Mouse (Mus musculus): Measurements from ENCODE around the gene Nisch. TPM values are rescaled to one million over a fixed set of nuclear protein-coding genes. Genes with fewer than 3 reads are reported as not detected.

Nisch gene
- polyA plus RNA-seq, 1 experiment from 2014 or later = 345 TPM

DNA sequence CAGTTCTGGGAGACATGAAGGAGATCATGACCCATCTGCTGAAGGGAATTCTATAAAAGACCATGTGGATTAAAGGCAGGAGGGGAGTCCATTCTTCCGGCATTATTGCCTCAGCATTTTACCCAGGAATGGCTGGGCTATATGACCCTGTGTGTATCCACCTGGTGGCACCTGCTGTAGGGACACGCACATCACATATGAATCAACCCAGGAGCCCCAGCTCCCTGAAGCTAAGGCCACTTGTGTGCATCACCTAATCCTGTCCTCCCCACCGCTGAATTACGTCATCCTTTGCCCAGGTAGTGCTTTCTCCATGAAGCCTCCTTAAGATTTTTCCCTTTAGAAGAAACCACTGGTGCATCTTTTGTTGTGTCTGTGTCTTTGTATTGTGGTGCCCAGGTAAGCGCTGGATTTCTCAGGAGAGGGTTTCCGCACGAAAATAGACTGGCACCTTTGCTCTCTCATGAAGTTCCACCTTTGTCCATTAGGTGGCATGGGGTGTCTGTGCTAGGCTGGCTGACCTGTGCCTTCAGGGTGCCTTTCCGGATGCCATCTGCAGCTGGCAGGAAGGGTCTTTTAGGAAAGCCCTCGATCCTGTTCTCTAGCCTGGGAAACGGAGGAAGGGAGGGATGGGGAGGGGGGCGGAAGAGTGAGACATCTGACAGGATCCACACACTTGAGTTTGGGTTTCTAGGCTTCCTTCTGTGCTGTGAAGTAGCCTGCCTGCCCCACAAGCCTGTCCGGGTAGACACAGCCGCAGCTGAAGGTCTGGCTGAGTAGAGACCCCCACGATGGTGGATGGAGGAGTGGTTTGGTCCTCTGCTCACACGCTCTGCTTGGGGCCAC lies 1.4 kb downstream of the Nisch start:
- peaks cover 65% of the 10 kb centered on the region for H3K4me1 ChIP-seq
- peak overlapping the region; percentile 12; the same call in 1 of the 2 replicates for H3K4me2 ChIP-seq
- H3K27ac ChIP-seq (replicated peaks) = peak overlapping the region; percentile 100; the same call in 1 of the 2 replicates
- peaks cover 24% of the 10 kb centered on the region for H3K36me3 ChIP-seq
- ATAC-seq (ENCODE audit: extremely low read depth, insufficient number of reproducible peaks, low FRiP score, low TSS enrichment) = no peak
- H3K9me3 ChIP-seq = no peaks in the 10 kb centered on the region
- H3K9ac ChIP-seq = peak overlapping the region; percentile 42
- H3K4me3 ChIP-seq = no peak overlapping the region
- 28% methylated on average over 15 of the region's 15 CpGs for WGBS
- no peaks in the 10 kb centered on the region; the same call in 1 of the 2 replicates for H3K27me3 ChIP-seq (replicated peaks)

DNA sequence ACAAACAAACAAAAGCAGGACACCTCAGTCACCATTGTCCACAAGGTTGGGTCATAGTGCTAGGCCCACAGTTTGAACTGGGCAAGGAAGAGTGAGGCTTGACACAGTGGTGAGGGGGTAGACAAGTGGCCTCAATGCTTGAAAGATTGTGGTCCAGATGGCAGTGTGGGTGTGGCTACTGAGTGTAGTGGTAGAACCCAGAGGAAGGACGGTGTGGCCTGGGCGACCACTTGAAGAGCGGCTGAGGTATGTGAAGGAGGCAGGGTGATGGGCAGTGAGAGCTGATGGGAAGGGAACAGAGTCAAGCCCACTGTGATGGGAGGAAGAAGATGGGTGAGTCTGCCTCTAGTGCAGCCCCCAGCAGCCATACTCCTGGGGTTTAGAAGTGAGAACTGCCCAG lies 2.1 kb downstream of the Nisch start:
- H3K4me1 ChIP-seq = peaks cover 70% of the 10 kb centered on the region
- no peaks in the 10 kb centered on the region; the same call in 1 of the 2 replicates for H3K27me3 ChIP-seq (replicated peaks)
- 32% methylated on average over 3 of the region's 3 CpGs for WGBS
- no peak overlapping the region for H3K4me3 ChIP-seq
- no peak overlapping the region for H3K9ac ChIP-seq
- no peak overlapping the region for H3K4me2 ChIP-seq
- H3K36me3 ChIP-seq = peaks cover 31% of the 10 kb centered on the region
- peak overlapping the region; percentile 100; the same call in 1 of the 2 replicates for H3K27ac ChIP-seq (replicated peaks)
- no peak for ATAC-seq (ENCODE audit: extremely low read depth, insufficient number of reproducible peaks, low FRiP score, low TSS enrichment)
- H3K9me3 ChIP-seq = no peaks in the 10 kb centered on the region

DNA sequence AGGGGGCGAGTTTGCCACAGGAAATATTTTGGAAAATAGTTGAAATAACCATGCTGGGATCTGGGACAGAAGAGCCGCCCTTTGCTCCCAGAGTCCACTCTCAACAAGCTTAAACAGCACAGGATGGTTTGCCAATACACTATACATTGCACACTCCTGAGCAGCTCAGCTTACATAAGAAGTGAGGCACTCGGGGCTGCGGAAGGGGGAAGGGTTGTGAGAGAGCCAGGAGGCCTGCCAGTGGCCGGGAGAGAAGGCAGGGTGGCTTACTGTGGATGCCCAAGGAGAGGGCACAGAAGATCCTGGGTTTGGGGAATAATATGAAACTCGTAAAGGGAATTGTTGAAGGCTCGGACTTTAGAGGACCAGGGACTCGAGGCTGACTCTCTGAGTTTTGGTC lies 2.9 kb downstream of the Nisch start:
- no peak overlapping the region for H3K4me3 ChIP-seq
- H3K9me3 ChIP-seq = no peaks in the 10 kb centered on the region
- peak overlapping the region; percentile 100 for H3K27ac ChIP-seq (replicated peaks)
- H3K27me3 ChIP-seq (replicated peaks) = no peaks in the 10 kb centered on the region
- no peak overlapping the region for H3K4me2 ChIP-seq
- peaks cover 31% of the 10 kb centered on the region for H3K36me3 ChIP-seq
- 0 out of 2 replicates have a peak overlapping the region, but pooled peaks have one; percentile 59 for H3K9ac ChIP-seq
- H3K4me1 ChIP-seq = peaks cover 70% of the 10 kb centered on the region
- 49% methylated on average over 8 of the region's 8 CpGs for WGBS
- ATAC-seq (ENCODE audit: extremely low read depth, insufficient number of reproducible peaks, low FRiP score, low TSS enrichment) = no peak

DNA sequence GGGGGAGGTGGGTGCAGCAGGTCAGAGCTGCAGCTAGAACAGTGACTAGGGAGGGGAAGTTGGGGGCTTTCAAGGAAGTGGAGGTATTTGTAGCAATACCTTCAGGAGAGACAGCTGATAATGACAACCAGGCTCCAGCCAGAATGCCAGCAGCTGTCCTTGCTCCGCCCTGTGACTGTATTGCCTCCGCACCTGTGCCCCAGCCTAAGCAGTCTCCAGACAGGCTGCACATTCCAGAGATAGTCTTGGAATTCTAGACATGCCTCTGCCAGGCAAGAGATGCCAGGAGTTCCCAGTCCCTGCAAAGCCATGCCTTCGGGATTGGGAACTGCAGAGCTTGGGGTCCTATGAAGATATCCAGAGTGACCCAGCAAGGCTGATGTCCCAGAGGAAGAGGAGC lies 4.2 kb downstream of the Nisch start:
- no peaks in the 10 kb centered on the region for H3K9me3 ChIP-seq
- H3K27me3 ChIP-seq (replicated peaks) = no peaks in the 10 kb centered on the region
- ATAC-seq (ENCODE audit: extremely low read depth, insufficient number of reproducible peaks, low FRiP score, low TSS enrichment) = no peak
- H3K4me1 ChIP-seq = peaks cover 67% of the 10 kb centered on the region
- H3K9ac ChIP-seq = peak overlapping the region; percentile 97
- H3K27ac ChIP-seq (replicated peaks) = peak overlapping the region; percentile 100
- peak overlapping the region; percentile 82 for H3K4me2 ChIP-seq
- H3K4me3 ChIP-seq = no peak overlapping the region; the same call in 1 of the 2 replicates
- WGBS = 27% methylated on average over 3 of the region's 3 CpGs
- H3K36me3 ChIP-seq = peaks cover 31% of the 10 kb centered on the region

DNA sequence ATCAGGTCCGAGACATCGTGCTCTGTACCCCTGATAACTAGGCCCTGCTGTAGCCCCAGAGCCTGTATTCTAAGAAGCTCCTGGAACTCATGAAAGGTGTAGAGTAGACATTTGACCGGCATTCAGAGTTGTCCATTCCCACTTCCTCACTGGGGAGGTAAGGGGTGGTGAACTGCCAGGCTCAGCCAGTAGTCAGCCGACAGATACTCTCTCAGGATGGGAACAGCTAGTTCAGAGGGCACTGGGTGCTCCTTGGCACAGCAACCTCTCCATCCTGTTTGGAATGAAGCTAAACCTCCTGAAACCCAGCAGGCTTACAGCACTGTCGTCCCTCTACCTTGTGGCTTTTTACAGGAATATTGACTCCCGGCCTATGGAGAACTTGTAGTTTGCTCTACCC lies 4.9 kb downstream of the Nisch start:
- WGBS = 64% methylated on average over 6 of the region's 6 CpGs
- Histone ChIP-seq H3K4me2 (peak overlapping the region; percentile 82), H3K36me3 (peaks cover 31% of the 10 kb centered on the region), H3K9me3 (no peaks in the 10 kb centered on the region), H3K4me1 (peaks cover 69% of the 10 kb centered on the region), H3K4me3 (peak overlapping the region; percentile 82), H3K9ac (peak overlapping the region; percentile 97), H3K27me3 (replicated peaks) (no peaks in the 10 kb centered on the region), H3K27ac (replicated peaks) (peak overlapping the region; percentile 100)
- ATAC-seq (ENCODE audit: extremely low read depth, insufficient number of reproducible peaks, low FRiP score, low TSS enrichment) = no peak

DNA sequence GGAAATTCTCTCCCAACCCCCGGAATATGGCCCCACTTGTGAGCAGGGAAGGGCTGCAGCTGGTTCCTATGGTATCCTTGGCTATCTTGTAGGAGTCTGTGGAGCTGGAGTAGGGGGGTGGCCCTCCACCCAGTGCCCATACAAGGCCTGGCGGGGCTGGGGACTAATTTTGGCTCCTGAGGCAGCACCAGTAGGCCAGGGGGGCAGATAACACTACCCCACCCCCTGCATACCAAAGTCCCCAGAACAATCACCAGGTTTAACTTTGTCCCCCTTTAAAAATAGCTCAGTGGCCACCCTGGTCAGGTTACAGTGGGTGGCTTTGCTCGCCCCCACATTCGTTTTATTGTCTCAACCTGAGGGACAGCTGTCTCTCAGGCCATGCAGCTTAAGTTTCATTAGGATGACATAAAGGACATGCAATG lies 7.6 kb downstream of the Nisch start:
- Histone ChIP-seq H3K27ac (replicated peaks) (peak overlapping the region; percentile 100), H3K4me2 (peak overlapping the region; percentile 82), H3K4me1 (peaks cover 63% of the 10 kb centered on the region)

DNA sequence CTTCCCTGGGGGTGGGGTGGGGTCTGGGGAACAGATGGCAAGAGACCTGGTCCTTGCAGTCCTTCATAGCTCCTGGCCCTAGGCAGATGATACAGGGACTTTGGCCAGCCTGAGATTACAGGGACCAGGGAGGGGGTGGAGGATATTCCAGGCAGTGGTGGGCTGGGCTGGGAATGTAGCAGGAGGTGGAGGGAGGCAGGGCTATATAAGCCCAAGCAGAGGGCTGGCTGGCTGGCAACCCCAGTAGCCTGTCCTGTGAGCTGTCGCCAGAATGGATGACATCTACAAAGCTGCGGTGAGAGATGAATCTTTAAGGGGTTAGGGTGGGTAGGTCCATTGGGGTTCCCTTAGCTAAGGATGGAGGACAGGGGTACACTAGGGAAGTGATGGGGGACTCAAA lies 8.7 kb downstream of the Nisch start, which contains the start of gene Tnnc1:
Tnnc1 (plus strand) TSS at position 229 of the 400 bp plus-strand sequence.
- Histone ChIP-seq H3K4me1 (peaks cover 62% of the 10 kb centered on the region), H3K27me3 (replicated peaks) (no peaks in the 10 kb centered on the region), H3K27ac (replicated peaks) (peak within 1 kb of the TSS; percentile 100), H3K9ac (peak within 1 kb of the TSS; percentile 97), H3K9me3 (no peaks in the 10 kb centered on the region), H3K36me3 (peaks cover 49% of the 10 kb centered on the region), H3K4me2 (peak within 1 kb of the TSS; percentile 82), H3K4me3 (peak within 1 kb of the TSS; percentile 82)
- WGBS = 33% methylated on average over 2 of the region's 2 CpGs
- ATAC-seq (ENCODE audit: extremely low read depth, insufficient number of reproducible peaks, low FRiP score, low TSS enrichment) = no peak; the same call in 1 of the 2 replicates

More for the DNA sequence above, 7.6 kb downstream of the Nisch start:
- no peaks in the 10 kb centered on the region for H3K27me3 ChIP-seq (replicated peaks)
- no peaks in the 10 kb centered on the region for H3K9me3 ChIP-seq
- ATAC-seq (ENCODE audit: extremely low read depth, insufficient number of reproducible peaks, low FRiP score, low TSS enrichment) = peak; percentile 39; the same call in 1 of the 2 replicates
- H3K4me3 ChIP-seq = peak overlapping the region; percentile 82
- 26% methylated on average over 4 of the region's 4 CpGs for WGBS
- H3K36me3 ChIP-seq = peaks cover 38% of the 10 kb centered on the region
- H3K9ac ChIP-seq = peak overlapping the region; percentile 97

DNA sequence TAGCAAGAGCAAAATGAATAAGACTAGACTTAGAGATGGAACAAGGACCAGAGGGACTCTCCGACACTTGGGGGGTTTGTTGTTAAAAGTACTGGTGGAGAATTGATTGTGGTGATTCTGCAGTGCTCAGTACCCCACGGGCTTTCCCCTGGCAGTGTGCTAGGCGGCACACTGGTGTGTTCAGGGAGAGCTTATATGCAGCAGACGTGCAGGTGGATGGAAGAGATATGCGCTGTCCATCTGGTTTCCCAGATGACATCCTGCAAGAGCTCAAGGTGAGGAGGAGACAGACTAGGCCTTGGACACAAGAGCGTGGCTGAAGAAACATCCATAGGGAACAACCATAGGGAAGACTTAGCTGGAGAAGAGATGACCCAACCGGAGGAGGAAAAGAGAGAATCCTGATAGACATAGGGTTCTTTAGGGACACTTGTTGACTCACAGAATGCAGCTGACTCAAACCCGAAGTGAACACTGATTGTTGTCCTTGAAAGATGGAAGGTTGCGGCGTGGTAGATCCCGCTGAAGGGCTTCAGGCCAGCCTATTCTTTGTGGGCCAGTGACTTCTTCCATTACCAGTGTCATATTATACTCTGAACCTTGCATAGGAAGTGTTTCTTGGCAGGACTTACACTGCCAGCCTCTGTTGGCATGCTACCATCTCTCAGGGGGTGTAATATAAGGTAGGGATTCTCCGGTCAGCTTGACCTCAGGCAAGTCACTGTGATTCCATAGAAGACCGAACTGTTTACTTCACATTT lies 9.5 kb downstream of the Nisch start:
- WGBS = 72% methylated on average over 13 of the region's 13 CpGs
- Histone ChIP-seq H3K36me3 (peaks cover 49% of the 10 kb centered on the region), H3K9ac (peak overlapping the region; percentile 97), H3K27ac (replicated peaks) (peak overlapping the region; percentile 100), H3K4me2 (peak overlapping the region; percentile 82), H3K4me1 (peaks cover 55% of the 10 kb centered on the region), H3K9me3 (no peaks in the 10 kb centered on the region), H3K27me3 (replicated peaks) (no peaks in the 10 kb centered on the region), H3K4me3 (peak overlapping the region; percentile 82)
- ATAC-seq (ENCODE audit: extremely low read depth, insufficient number of reproducible peaks, low FRiP score, low TSS enrichment) = no peak

DNA sequence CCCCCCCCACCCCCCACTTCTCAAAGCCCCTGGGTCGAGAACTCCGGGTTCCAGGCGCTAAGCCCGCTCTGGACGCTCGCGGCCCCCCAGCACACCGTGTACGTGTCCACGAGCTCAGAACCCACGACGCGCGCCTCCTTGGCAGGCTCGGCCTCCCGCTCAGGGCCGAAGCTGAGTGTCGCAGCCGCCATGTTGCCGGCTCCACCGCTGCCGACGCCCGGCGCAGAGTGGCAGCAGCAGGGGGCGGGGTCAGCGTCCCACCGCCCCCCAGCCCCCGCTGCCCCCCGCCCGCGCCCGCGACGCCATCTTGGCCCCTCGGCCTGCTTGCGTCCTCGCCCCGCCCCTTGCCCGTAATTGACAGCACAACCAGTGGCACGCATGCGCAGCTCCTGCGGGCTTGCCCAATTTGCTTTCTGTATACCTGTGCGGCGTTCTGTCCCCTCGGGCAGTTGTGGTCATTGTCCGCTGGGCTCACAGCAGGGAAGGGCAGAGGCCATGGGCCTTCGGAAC lies 10.2 kb downstream of the Nisch start:
- Histone ChIP-seq H3K36me3 (peaks cover 49% of the 10 kb centered on the region), H3K27me3 (replicated peaks) (no peaks in the 10 kb centered on the region), H3K9me3 (no peaks in the 10 kb centered on the region), H3K9ac (peak overlapping the region; percentile 97), H3K4me3 (peak overlapping the region; percentile 82), H3K4me2 (peak overlapping the region; percentile 82), H3K4me1 (peaks cover 55% of the 10 kb centered on the region), H3K27ac (replicated peaks) (peak overlapping the region; percentile 100)
- ATAC-seq (ENCODE audit: extremely low read depth, insufficient number of reproducible peaks, low FRiP score, low TSS enrichment) = peak; percentile 32
- under 1% methylated on average over 48 of the region's 48 CpGs for WGBS

DNA sequence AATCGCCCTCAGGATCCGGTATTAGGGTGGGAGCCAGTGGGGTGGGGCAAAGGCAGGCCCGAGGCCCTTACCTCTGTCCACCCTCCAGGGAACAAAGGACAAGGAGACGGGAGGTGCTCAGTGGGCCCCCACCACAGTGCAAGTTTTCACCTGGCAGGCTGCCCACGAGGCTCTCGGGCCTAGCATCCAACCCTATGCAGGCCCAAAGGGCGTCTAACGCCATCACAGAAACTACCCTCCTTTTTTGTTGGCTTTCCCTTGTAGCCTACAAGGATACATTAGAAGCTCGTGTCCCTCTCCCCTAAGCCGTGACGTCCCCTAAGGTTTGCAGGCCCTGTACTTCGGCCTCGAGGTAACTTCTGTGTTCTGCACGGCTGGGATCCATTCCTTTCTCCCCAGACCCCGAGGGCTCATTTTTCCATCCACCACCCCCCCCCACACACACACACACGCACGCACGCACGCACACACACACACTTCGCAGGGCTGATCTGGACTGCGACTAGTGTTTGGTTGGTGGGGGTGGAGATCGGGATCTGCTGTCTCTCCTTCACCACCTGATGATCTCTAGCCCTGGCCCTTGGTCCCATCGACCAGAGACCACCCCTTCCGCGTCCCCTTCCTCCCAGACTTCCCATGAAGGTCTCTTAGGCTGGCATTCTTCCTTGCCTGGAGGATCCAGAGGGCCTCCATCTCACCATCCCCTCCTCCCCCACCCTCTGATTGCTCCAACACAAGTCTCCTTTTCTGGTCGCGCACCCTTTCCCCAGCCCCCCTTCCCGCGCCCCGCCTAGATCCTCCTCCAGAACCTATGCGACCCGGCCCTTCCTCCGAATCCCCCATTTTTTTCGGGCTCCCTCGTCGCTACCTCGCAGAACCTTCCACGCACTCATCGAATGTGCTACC lies 10.9 kb downstream of the Nisch start:
- peaks cover 53% of the 10 kb centered on the region for H3K4me1 ChIP-seq
- peak overlapping the region; percentile 97 for H3K9ac ChIP-seq
- no peaks in the 10 kb centered on the region for H3K27me3 ChIP-seq (replicated peaks)
- no peaks in the 10 kb centered on the region for H3K9me3 ChIP-seq
- peaks cover 49% of the 10 kb centered on the region for H3K36me3 ChIP-seq
- under 1% methylated on average over 39 of the region's 39 CpGs for WGBS
- H3K4me3 ChIP-seq = peak overlapping the region; percentile 82
- H3K4me2 ChIP-seq = peak overlapping the region; percentile 82
- no peak for ATAC-seq (ENCODE audit: extremely low read depth, insufficient number of reproducible peaks, low FRiP score, low TSS enrichment)
- H3K27ac ChIP-seq (replicated peaks) = peak overlapping the region; percentile 100
